Mouse (Mus musculus): Measurements from ENCODE around the gene Atp2b4. TPM values are rescaled to one million over a fixed set of nuclear protein-coding genes. Genes with fewer than 3 reads are reported as not detected.
A peak's percentile ranks its signal among the peaks of the same experiment; 100 is the strongest.

Gene Atp2b4
- polyA plus RNA-seq, 1 experiment from 2014 or later: 3.0 TPM

DNA sequence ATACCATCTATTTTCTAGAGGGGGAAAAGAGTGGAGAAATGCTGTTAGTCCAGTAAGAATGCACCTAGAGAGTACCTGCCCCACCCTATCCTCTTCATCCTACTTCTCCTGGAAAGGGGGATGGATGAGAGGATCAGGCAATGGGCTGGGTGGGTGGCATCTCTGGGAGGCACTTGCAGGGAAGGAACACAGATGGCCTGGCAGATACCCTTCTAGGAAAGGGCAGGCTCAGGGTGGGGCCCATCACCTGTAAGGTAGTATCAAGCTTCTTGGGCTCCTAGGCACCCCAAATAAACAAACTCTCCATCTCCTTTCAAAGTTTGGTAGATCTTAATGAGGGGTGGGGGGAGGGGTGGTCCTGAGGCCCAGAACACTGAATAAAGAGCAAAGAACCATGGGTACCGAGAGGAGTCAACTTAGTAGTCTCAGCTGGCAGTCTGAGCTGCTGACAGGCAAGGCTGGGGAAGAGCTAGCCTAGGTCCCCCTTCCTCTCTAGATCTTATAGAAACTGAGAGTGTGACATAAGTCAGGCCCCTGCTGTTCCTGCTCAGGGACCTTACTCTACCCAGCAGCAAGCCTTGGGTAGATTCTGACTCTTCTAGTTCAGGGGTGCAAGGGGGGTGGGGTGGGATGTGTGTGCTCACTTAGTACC is 3.4 kb downstream of the Atp2b4 start:
- Histone ChIP-seq H3K36me3 (no peaks in the 10 kb centered on the region), H3K9me3 (replicated peaks) (no peaks in the 10 kb centered on the region), H3K27me3 (ENCODE audit: low read depth, poor library complexity, severe bottlenecking) (peaks cover 39% of the 10 kb centered on the region), H3K4me1 (peaks cover 48% of the 10 kb centered on the region), H3K27ac (replicated peaks) (no peak overlapping the region), H3K4me3 (no peak overlapping the region)
- 41% methylated on average over 1 of the region's 1 CpGs for WGBS
- DNase-seq (ENCODE audit: low spot score): no peak

DNA sequence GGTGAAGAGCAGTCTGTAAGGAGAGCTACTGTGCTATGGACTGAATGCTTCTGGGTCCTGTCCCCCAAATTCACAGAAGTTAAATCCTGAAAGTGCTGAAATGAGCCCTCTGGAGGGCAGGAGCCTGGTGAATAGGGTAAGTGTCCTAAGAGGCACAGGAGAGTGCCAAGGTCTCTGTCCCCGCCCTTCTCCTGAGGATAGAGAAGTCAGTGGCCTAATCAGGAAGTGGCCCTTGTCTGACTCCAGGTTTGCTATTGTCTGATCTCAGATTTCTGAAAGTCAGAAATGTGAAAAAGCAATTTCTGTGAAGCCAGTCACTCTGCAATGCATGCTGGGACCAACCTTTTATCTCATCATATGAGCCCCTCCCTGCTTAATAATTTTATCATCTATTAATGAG is 7.2 kb downstream of the Atp2b4 start:
- H3K4me1 ChIP-seq: peaks cover 20% of the 10 kb centered on the region
- no peak overlapping the region for H3K4me3 ChIP-seq
- DNase-seq (ENCODE audit: low spot score): no peak
- no peaks in the 10 kb centered on the region for H3K9me3 ChIP-seq (replicated peaks)
- no peaks in the 10 kb centered on the region for H3K36me3 ChIP-seq
- 0 out of 2 replicates have a peak, but pooled peaks cover 6% of the 10 kb centered on the region for H3K27me3 ChIP-seq (ENCODE audit: low read depth, poor library complexity, severe bottlenecking)
- H3K27ac ChIP-seq (replicated peaks): no peak overlapping the region
- 34% methylated on average over 1 of the region's 1 CpGs for WGBS

DNA sequence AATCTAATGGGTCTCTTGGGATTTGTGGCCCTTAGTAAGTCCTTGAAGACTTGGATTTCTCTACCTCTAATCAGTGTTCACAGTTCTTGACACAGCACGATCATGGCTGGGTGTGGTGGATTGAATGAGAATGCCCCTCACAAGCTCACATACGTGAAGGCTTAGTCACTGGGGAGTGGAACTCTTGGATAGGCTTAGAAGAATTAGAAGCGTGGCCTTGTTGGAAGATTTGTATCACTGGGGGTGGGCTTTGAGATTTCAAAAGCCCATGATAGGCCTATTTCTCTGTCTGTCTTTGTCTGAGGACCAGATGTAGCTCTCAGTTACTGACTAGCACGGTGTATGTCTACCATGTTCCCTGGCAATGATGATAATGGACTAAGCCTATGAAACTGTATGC is 10.8 kb downstream of the Atp2b4 start:
- Histone ChIP-seq H3K4me1 (peaks cover 22% of the 10 kb centered on the region; the same call in 1 of the 2 replicates), H3K27me3 (ENCODE audit: low read depth, poor library complexity, severe bottlenecking) (no peaks in the 10 kb centered on the region), H3K27ac (replicated peaks) (no peak overlapping the region), H3K9me3 (replicated peaks) (no peaks in the 10 kb centered on the region), H3K4me3 (no peak overlapping the region), H3K36me3 (no peaks in the 10 kb centered on the region)
- WGBS: 87% methylated on average over 4 of the region's 4 CpGs
- DNase-seq (ENCODE audit: low spot score): no peak

DNA sequence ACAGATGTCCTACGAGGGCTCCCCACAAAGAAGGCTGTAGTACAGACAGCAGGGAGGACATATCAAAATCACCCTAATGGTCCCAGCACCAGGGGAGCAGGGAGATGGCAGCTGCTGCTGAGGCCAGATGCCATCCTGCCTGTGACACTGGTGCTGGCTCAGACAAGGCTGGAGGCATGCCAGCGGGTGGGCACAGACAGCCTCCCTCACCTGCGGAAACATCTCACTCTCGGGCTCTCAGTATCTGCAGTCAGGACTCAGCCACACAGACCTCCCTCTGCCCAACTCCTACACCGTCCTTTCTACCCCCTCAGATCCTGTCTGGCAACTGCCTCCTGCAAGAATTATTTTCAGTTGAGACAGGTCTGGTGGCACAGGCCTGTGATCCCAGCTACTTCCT is 12.0 kb downstream of the Atp2b4 start:
- Histone ChIP-seq H3K4me1 (peaks cover 22% of the 10 kb centered on the region; the same call in 1 of the 2 replicates), H3K4me3 (no peak overlapping the region), H3K36me3 (no peaks in the 10 kb centered on the region), H3K9me3 (replicated peaks) (no peaks in the 10 kb centered on the region), H3K27me3 (ENCODE audit: low read depth, poor library complexity, severe bottlenecking) (no peaks in the 10 kb centered on the region), H3K27ac (replicated peaks) (peak overlapping the region; percentile 38; the same call in 1 of the 2 replicates)
- 67% methylated on average over 5 of the region's 5 CpGs for WGBS
- no peak for DNase-seq (ENCODE audit: low spot score)

DNA sequence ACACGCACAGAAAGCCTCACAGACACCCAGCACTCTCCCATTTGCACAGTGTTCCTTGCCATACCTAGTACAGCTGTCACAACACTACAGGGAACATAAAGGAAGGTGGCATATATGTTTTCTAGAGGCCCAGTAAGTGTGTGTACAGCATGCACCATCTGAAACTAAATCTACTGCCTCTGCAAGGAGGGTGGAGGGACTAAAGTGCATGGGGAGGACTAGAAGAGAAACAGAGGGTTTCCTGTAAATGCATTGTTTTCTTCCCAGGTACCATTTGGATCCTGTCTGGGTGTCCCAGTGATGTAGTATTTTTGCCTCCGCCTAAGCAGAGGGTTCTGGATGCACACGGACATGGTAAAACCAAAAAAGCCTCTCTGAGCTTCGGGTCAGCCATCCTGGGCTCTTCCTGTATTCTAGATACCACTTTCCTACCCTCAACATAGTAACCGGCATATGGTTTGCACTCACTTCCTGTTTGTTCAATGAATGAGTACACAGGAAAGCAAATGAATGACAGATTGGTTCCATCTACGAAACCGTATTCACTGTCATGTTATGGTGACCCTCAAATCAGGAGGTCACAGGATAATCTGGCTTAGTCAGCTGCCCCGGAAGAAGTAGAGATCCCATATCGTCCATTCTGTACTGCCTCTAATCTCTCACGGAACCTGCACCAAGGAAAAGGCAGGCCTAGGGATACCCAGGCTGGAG is 13.2 kb downstream of the Atp2b4 start:
- Histone ChIP-seq H3K36me3 (no peaks in the 10 kb centered on the region), H3K27me3 (ENCODE audit: low read depth, poor library complexity, severe bottlenecking) (no peaks in the 10 kb centered on the region), H3K9me3 (replicated peaks) (no peaks in the 10 kb centered on the region), H3K27ac (replicated peaks) (peak overlapping the region; percentile 52; the same call in 1 of the 2 replicates), H3K4me1 (peaks cover 19% of the 10 kb centered on the region; the same call in 1 of the 2 replicates), H3K4me3 (no peak overlapping the region)
- 78% methylated on average over 10 of the region's 10 CpGs for WGBS
- no peak for DNase-seq (ENCODE audit: low spot score)

DNA sequence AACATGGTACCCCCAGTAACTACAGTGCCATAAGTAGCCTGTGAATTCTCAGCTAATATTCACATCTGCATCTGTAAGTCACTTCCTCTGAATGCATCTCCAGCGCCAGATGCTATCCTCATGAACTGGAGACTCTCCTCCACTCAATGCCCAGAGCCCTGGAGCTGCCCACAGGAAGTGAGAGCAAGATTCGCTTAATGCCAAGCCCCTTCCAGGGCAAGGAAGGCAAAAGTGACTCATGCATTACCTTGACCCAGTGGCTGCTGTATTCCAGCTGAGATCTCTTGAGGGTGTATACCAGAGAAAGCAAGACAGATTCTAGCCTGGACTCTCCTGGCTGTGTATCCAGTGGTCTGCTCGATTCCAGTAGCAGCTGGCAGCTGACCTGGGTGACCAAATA is 16.2 kb downstream of the Atp2b4 start:
- Histone ChIP-seq H3K36me3 (no peaks in the 10 kb centered on the region), H3K27ac (replicated peaks) (no peak overlapping the region), H3K27me3 (ENCODE audit: low read depth, poor library complexity, severe bottlenecking) (no peaks in the 10 kb centered on the region), H3K4me1 (peaks cover 23% of the 10 kb centered on the region; the same call in 1 of the 2 replicates), H3K9me3 (replicated peaks) (no peaks in the 10 kb centered on the region), H3K4me3 (no peak overlapping the region)
- DNase-seq (ENCODE audit: low spot score): no peak
- 87% methylated on average over 3 of the region's 3 CpGs for WGBS

DNA sequence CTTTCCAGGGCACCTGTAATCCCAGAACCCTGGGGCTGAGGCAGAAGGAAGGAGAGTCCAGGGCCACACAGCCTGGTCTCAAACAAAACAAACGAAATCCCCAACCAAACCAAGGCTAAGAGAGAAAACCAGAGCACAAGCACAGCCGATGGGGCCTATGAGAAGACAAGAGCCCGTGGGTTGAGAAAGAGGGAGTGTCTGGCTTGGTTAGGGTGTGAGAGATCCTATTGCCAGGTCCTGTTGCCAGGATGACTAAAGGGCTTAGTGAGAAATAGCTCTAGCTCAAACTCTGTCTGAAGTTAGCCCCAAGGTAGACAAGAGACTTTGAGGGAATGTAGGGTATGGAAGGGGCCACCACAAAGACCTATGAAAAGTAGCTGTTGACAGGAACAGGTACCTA is 19.3 kb downstream of the Atp2b4 start:
- Histone ChIP-seq H3K27me3 (ENCODE audit: low read depth, poor library complexity, severe bottlenecking) (no peaks in the 10 kb centered on the region), H3K36me3 (no peaks in the 10 kb centered on the region), H3K27ac (replicated peaks) (no peak overlapping the region), H3K9me3 (replicated peaks) (no peaks in the 10 kb centered on the region), H3K4me3 (no peak overlapping the region), H3K4me1 (peaks cover 21% of the 10 kb centered on the region)
- WGBS: 64% methylated on average over 3 of the region's 3 CpGs
- no peak for DNase-seq (ENCODE audit: low spot score)

DNA sequence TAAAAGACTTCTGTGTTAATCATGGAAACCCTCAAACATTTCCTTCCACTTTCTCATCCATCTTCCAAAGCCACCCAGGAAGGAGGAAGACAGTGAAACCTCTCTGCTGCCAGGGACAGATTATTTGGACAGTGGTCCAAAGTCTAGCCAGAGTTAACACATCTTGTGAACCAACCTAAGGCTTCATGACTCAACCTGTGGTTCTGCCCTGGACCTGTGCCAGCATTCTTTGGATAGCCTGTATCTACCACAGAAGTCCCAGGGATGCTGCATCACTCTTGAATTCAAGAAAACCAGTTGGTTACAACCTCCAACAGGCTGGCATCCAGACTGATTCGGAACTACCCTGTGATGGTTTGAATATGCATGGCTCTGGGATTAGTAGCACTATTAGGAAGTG is 21.8 kb downstream of the Atp2b4 start:
- WGBS: 87% methylated on average over 1 of the region's 1 CpGs
- H3K4me1 ChIP-seq: peaks cover 16% of the 10 kb centered on the region

DNA sequence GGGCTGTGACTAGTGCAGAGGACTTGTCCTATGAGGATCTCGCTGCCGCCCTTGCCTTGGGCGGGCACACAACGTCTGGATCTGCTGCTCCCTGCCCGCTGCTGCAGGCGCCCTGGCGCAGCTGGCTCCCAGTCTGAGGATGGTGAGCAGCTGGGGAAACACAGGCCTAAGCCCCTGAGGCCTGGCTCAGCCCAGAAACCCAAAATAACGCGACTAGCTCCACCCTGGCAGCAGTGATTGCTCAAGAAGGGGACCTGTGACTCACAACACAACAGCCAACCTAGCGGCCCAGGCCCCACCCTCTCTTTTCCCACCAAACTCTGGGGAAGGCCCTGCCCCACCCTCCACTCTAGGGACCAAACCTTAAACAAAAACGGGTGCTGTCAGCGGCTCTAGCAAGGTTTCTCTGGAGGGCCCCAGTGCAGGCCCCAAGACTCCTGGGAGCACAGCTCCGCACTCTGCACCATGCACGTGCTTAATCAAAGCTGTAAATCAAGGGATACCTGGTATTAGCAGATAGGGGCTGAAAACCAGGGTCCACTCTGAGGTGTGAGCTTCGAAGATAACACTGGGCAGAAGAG is 23.1 kb downstream of the Atp2b4 start:
- H3K4me3 ChIP-seq: no peak overlapping the region
- peak overlapping the region; percentile 7; the same call in 1 of the 2 replicates for H3K27ac ChIP-seq (replicated peaks)
- no peaks in the 10 kb centered on the region for H3K9me3 ChIP-seq (replicated peaks)
- WGBS: 77% methylated on average over 15 of the region's 15 CpGs
- peaks cover 20% of the 10 kb centered on the region for H3K4me1 ChIP-seq
- H3K27me3 ChIP-seq (ENCODE audit: low read depth, poor library complexity, severe bottlenecking): no peaks in the 10 kb centered on the region
- H3K36me3 ChIP-seq: no peaks in the 10 kb centered on the region
- no peak for DNase-seq (ENCODE audit: low spot score)

More for the DNA sequence above, 21.8 kb downstream of the Atp2b4 start:
- Histone ChIP-seq H3K27ac (replicated peaks) (no peak overlapping the region), H3K4me3 (no peak overlapping the region), H3K36me3 (no peaks in the 10 kb centered on the region), H3K27me3 (ENCODE audit: low read depth, poor library complexity, severe bottlenecking) (no peaks in the 10 kb centered on the region), H3K9me3 (replicated peaks) (no peaks in the 10 kb centered on the region)
- no peak for DNase-seq (ENCODE audit: low spot score)

DNA sequence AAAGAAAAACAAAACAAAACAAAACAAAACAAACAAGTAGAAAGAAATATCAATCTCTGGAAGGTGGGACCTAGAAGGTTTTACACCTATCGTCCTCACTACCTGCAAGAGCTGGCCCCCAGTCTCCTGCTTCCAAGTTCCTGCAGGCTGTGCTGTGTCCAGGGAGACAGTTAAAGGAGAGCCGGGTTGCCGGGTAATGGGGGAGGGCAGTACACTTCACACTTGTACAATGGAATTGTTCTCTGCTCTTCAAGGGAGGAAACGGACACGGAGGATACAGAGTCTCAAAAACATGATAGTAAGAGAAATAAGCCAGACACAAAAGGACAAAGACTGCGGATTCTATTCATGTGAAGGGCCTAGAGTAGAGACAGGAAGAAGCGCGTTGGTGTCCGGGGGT is 28.3 kb downstream of the Atp2b4 start:
- DNase-seq (ENCODE audit: low spot score): no peak
- H3K36me3 ChIP-seq: no peaks in the 10 kb centered on the region
- 0 out of 2 replicates have a peak overlapping the region, but pooled peaks have one; percentile 17 for H3K27ac ChIP-seq (replicated peaks)
- peaks cover 26% of the 10 kb centered on the region for H3K4me1 ChIP-seq
- H3K9me3 ChIP-seq (replicated peaks): no peaks in the 10 kb centered on the region
- no peaks in the 10 kb centered on the region for H3K27me3 ChIP-seq (ENCODE audit: low read depth, poor library complexity, severe bottlenecking)
- no peak overlapping the region for H3K4me3 ChIP-seq
- WGBS: 64% methylated on average over 9 of the region's 9 CpGs

DNA sequence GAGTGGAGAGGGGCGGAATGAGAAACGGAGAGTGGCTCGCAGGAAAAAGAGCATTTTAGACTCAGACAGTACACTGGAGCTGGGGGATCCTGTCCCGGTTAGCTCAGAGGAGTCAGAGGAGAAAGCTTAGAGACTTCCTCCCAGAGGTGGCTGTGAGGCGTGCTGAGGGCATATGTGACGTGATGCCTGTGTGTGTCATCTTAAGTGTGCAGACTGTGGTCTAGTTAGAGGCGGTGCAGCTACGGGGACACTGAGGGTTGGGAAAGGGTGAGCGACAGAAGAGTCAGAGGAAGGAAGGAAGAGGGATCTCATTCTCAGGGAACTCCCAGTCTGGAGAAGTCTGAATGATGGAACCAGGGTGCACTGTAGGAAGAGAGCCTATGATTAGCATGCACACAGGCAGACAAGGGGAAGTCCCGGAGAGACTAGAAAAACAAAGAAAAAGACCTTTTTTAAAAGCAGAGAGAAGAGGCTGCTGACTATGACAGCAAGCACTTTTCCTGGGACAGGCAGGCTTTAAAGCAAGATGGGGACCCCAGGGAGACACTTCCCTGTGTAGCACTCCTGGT is 28.9 kb downstream of the Atp2b4 start:
- Histone ChIP-seq H3K36me3 (no peaks in the 10 kb centered on the region), H3K9me3 (replicated peaks) (no peaks in the 10 kb centered on the region), H3K27ac (replicated peaks) (0 out of 2 replicates have a peak overlapping the region, but pooled peaks have one; percentile 34), H3K27me3 (ENCODE audit: low read depth, poor library complexity, severe bottlenecking) (no peaks in the 10 kb centered on the region), H3K4me1 (peaks cover 30% of the 10 kb centered on the region), H3K4me3 (no peak overlapping the region)
- WGBS: 77% methylated on average over 10 of the region's 10 CpGs
- DNase-seq (ENCODE audit: low spot score): no peak

DNA sequence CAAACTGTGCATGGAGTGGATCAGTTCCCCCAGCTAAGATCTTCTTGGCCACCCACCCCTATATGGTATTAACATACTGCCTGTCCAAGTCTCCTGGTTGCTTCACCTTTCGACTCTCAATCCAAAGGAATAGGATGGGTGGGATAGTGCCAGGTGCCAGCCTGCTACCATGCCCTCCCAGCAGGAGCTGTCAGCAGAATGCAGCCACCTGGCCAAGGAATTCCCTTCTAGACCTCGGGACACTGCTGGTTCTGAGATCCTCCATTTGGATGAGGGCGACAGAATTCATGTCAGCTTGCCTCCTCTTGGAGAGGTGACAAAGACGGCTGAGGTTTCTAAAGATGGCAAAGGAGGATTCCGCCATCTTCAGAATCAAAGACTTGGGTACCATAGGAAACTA is 32.8 kb downstream of the Atp2b4 start:
- no peak for DNase-seq (ENCODE audit: low spot score)
- no peak overlapping the region for H3K4me3 ChIP-seq
- H3K27me3 ChIP-seq (ENCODE audit: low read depth, poor library complexity, severe bottlenecking): no peaks in the 10 kb centered on the region; the same call in 1 of the 2 replicates
- H3K9me3 ChIP-seq (replicated peaks): no peaks in the 10 kb centered on the region
- H3K36me3 ChIP-seq: no peaks in the 10 kb centered on the region
- H3K27ac ChIP-seq (replicated peaks): 0 out of 2 replicates have a peak overlapping the region, but pooled peaks have one; percentile 77
- WGBS: 86% methylated on average over 5 of the region's 5 CpGs
- H3K4me1 ChIP-seq: peaks cover 53% of the 10 kb centered on the region

Measured in midbrain, embryonic 10.5 days (tissue).